Mouse (Mus musculus) bone marrow macrophage, adult 2 months (primary cell): ENCODE measurements around the gene Olfr71.

Source experiments
- CTCF ChIP-seq: IDR thresholded peaks from 2 replicates; pipeline ENCODE4 v1.5.1; 2012; ENCODE audit warnings: low read depth, mild to moderate bottlenecking, low read length, moderate library complexity
- POLR2A ChIP-seq: IDR thresholded peaks from 2 replicates; pipeline ENCODE4 v1.6.1; 2012; ENCODE audit warnings: mild to moderate bottlenecking, low read depth, low read length, borderline replicate concordance

DNA sequence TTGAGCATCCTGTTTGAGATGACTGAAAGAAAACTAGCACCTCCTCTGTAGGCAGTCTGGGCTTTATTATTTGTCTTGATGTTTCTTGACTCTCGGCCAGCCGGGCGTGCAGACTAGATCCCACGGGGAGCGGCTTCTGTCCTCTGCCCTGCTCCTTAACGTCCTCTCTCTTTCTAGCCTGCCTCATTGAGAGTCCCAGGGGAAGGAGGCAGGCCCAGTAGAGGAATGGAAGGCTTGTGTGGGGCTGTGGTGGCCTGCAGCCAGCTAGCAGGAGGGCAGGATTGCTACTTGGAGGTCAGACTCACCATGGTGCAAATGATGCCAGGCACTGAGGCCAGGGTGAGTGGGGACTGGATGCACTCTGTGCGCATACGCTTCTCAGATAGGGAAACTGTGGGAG lies 6.2 kb downstream of the Olfr71 start:
- no peak for TF ChIP-seq POLR2A
- TF ChIP-seq CTCF = no peak
